Mouse (Mus musculus) layer of hippocampus, adult 8-10 months (tissue): Measurements from ENCODE around the gene Trim17. TPM values are rescaled to one million over a fixed set of nuclear protein-coding genes. Genes with fewer than 3 reads are reported as not detected.
A peak's percentile ranks its signal among the peaks of the same experiment; 100 is the strongest.
"Not testable (repeated sequence)": the region's sequence is repeated elsewhere in the genome, so short reads cannot be mapped to it uniquely, and the experiment has no call there.

Experiments
- DNase-seq, 2 experiments: peaks; one replicate each; pipeline ENCODE4 v3.0.0; 2022; ENCODE audit warnings: low spot score in 2 of 2
- total RNA-seq, 4 experiments: library from RNA; stranded (reverse); gene quantifications; 2 replicates each; pipeline ENCODE4 v1.2.4; 2022

Trim17 gene
- total RNA-seq, 4 experiments from 2014 or later, result 2.8 to 6.3 (median 4.8) TPM

- peak in 1 of 2 experiments; percentile 65 for DNase-seq
These were observed 6.5 kb upstream of the Trim17 start for GRCm38 (mm10) chr11:58947798-58948528.

- peak; percentile 85 to 86 for DNase-seq
These were observed 5.7 kb upstream of the Trim17 start, which contains the start of gene Hist3h2ba for GRCm38 (mm10) chr11:58948542-58949479. Gene Hist3h2ba, plus strand, starts transcription at chr11:58948920.

GRCm38 (mm10) chr11:58949480-58950431 lies 4.7 kb upstream of the Trim17 start:
- DNase-seq, result peak in 1 of 2 experiments; percentile 61

- no peak for DNase-seq
These were observed 3.3 kb upstream of the Trim17 start for GRCm38 (mm10) chr11:58951210-58951609.

- DNase-seq, result no peak
These were observed 925 bp upstream of the Trim17 start for GRCm38 (mm10) chr11:58953351-58954169.

- DNase-seq, result not testable (repeated sequence)
These were observed 390 bp upstream of the Trim17 start for GRCm38 (mm10) chr11:58954170-58954419.

GRCm38 (mm10) chr11:58955143-58955867 lies 820 bp downstream of the Trim17 start:
- no peak for DNase-seq

GRCm38 (mm10) chr11:58955868-58956257 lies 1.4 kb downstream of the Trim17 start:
- DNase-seq, result no peak

- no peak for DNase-seq
These were observed 2.9 kb downstream of the Trim17 start for GRCm38 (mm10) chr11:58957226-58957914.

- DNase-seq, result no peak
These were observed 4.1 kb downstream of the Trim17 start for GRCm38 (mm10) chr11:58958536-58958935.

GRCm38 (mm10) chr11:58959186-58959825 lies 4.8 kb downstream of the Trim17 start:
- DNase-seq, result no peak

GRCm38 (mm10) chr11:58959921-58960465 lies 5.5 kb downstream of the Trim17 start:
- DNase-seq, result peak; percentile 74 to 77

- DNase-seq, result no peak
These were observed 7.1 kb downstream of the Trim17 start for GRCm38 (mm10) chr11:58961364-58962177.

- no peak for DNase-seq
These were observed 9.1 kb downstream of the Trim17 start for GRCm38 (mm10) chr11:58963543-58963942.

- DNase-seq, result no peak
These were observed 9.7 kb downstream of the Trim17 start for GRCm38 (mm10) chr11:58964216-58964615.

- DNase-seq, result no peak
These were observed 10.7 kb downstream of the Trim17 start for GRCm38 (mm10) chr11:58965001-58965760.

- DNase-seq, result no peak
These were observed 12.9 kb downstream of the Trim17 start for GRCm38 (mm10) chr11:58967346-58967745.
